Mouse (Mus musculus): Measurements from ENCODE around the gene Gcgr. TPM values are rescaled to one million over a fixed set of nuclear protein-coding genes. Genes with fewer than 3 reads are reported as not detected.
"Not testable (repeated sequence)": the region's sequence is repeated elsewhere in the genome, so short reads cannot be mapped to it uniquely, and the experiment has no call there.

Gene Gcgr
- polyA plus RNA-seq, 1 experiment, result 0.03 TPM

DNA sequence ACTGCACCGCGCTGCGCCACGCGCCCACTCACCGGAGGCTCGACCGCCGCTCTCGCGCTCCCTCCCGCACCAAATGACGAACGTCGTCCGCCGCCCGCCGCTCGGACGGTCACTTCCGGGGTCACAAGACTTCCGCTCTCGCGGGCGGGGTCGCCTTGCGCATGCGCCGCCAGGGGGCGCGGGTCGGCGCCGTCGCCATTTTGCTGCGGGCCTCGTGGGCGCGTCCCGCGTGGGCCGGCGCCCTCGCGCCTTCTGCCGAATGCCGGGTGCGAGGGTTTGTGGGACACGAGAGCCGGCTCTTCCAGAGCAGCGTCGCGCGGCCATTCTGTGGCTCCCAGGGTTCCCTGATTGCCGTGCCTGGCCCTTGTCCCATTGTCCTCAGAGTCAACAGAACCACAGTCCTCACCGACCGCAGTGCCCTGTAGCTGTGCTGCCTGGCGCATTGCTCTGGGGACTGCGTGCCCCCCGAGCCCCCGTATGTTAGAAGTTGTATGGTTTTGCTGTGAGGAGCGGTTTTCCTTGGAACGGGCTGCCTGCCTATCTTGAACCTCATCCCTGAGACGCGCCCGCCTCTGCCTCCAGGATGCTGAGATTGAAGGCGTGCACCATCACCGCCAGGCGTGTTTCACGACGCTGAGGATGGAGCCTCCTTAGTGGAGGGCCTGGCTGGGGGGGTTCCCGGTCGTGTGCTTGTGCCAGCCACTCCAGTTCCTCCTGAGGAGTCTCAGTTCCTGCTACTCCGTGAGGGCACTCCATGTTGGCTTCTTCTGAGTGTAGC is 51.2 kb downstream of the Gcgr start, which contains the start of gene Arhgdia:
Gene Arhgdia (minus strand): TSS at position 135 of the 778 bp plus-strand sequence.
- H3K4me3 ChIP-seq (replicated peaks), result peak within 1 kb of the TSS; percentile 90
- no peak for TF ChIP-seq TAL1 (IDR thresholded peaks at IDR 0.05; ENCODE audit: low read length)
- TF ChIP-seq GATA1 (IDR thresholded peaks at IDR 0.05; ENCODE audit: low read length), result no peak
- H3K36me3 ChIP-seq (ENCODE audit: control insufficient read depth), result peaks cover 61% of the 10 kb centered on the region
- H3K9me3 ChIP-seq (ENCODE audit: control insufficient read depth, low read length), result peaks cover 3% of the 10 kb centered on the region; the same call in 1 of the 2 replicates
- H3K27me3 ChIP-seq (ENCODE audit: control insufficient read depth), result no peaks in the 10 kb centered on the region
- H3K4me1 ChIP-seq (ENCODE audit: control insufficient read depth), result peaks cover 46% of the 10 kb centered on the region

DNA sequence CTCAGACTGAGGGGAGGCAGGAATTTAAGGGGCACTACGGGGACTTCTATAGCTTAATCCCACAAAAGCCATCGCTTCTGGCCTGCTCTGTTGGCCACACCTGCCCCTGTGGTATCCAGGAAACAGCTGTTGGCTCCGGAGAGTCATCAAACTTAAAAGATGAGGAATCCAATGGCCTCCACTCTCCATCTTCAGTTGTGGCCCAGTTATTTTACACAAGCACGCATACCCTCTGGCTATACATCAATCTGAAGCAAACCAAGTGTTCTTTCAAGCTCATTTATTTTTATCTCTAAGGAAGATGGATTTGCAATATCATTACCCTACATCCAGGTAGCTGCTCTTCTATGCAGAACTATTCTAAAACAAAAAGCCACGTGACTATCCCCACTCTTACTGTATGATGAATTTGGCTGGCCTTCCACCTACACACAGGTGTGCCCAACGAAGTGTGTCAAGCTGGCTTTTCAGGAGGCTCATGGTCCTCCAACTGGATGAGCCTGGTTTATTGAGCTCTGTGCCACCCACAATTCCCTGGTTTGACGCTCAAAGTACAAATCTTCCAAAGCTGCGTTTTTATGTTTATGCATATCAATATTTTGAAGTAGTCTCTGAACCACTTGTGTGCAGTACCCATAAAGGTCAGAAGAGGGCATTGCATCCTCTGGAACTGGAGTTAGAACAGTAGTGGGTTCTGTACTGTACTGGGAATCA is 51.9 kb downstream of the Gcgr start:
- Histone ChIP-seq H3K27me3 (ENCODE audit: control insufficient read depth) (no peaks in the 10 kb centered on the region), H3K4me3 (replicated peaks) (peak overlapping the region; percentile 90), H3K36me3 (ENCODE audit: control insufficient read depth) (peaks cover 64% of the 10 kb centered on the region), H3K4me1 (ENCODE audit: control insufficient read depth) (peaks cover 46% of the 10 kb centered on the region), H3K9me3 (ENCODE audit: control insufficient read depth, low read length) (peaks cover 3% of the 10 kb centered on the region; the same call in 1 of the 2 replicates)
- TF ChIP-seq GATA1 (IDR thresholded peaks at IDR 0.05; ENCODE audit: low read length) (no peak), TAL1 (IDR thresholded peaks at IDR 0.05; ENCODE audit: low read length) (no peak)

DNA sequence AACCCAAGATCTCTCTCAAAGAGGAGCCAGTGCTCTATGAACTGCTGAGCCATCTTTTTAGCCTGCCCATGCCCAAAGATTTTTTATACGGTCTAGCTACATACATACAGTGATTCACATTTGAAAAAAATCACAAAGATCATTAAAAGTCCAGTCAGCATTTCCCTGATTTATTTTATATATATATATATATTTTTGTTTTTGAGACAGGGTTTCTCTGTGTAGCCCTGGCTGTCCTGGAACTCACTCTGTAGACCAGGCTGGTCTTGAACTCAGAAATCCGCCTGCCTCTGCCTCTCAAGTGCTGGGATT is 52.4 kb downstream of the Gcgr start:
- peaks cover 45% of the 10 kb centered on the region for H3K4me1 ChIP-seq (ENCODE audit: control insufficient read depth)
- not testable (repeated sequence) for H3K9me3 ChIP-seq (ENCODE audit: control insufficient read depth, low read length); H3K4me3 ChIP-seq (replicated peaks); H3K27me3 ChIP-seq (ENCODE audit: control insufficient read depth)
- H3K36me3 ChIP-seq (ENCODE audit: control insufficient read depth), result peaks cover 64% of the 10 kb centered on the region

DNA sequence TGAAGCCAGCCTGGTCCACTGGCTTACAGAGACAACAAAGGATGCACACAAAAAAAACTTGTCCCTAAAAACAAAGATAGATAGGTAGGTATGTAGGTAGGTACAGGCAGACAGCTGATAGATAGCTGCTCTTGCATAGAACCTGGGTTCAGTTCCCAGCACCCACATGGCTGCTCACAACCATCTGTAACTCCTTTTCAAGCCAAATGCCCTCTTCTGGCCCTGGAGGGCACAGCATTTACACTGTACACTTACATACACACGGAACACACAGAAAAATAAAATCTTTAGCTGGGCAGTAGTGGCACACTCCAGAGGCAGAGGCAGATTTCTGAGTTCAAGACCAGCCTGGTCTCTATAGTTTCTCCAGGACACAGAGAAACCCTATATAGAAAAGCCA is 53.4 kb downstream of the Gcgr start:
- H3K4me3 ChIP-seq (replicated peaks), result no peak overlapping the region
- peaks cover 40% of the 10 kb centered on the region for H3K4me1 ChIP-seq (ENCODE audit: control insufficient read depth)
- peaks cover 3% of the 10 kb centered on the region; the same call in 1 of the 2 replicates for H3K9me3 ChIP-seq (ENCODE audit: control insufficient read depth, low read length)
- H3K36me3 ChIP-seq (ENCODE audit: control insufficient read depth), result peaks cover 64% of the 10 kb centered on the region
- TF ChIP-seq GATA1 (IDR thresholded peaks at IDR 0.05; ENCODE audit: low read length), result no peak
- no peak for TF ChIP-seq TAL1 (IDR thresholded peaks at IDR 0.05; ENCODE audit: low read length)
- no peaks in the 10 kb centered on the region for H3K27me3 ChIP-seq (ENCODE audit: control insufficient read depth)

DNA sequence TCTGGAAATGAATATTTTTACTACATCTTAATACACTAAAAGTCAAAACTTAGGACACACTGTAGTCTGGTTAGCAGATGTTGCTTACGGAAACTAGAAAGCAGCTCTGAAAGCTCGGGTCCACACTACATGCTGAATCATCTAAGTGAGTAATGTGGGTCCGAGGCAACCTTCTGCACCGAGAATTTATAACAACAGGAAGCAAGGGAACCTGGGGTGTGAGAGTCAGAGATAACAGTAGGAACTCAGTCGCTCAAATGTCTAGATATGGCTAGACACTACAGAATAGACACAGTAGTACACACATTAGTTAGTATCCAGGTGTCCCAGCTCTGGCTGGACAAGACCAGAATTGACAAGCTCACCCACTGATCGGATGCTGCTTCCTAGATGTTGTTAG is 58.0 kb downstream of the Gcgr start:
- peaks cover 30% of the 10 kb centered on the region for H3K4me1 ChIP-seq (ENCODE audit: control insufficient read depth)
- H3K27me3 ChIP-seq (ENCODE audit: control insufficient read depth), result no peaks in the 10 kb centered on the region
- peaks cover 3% of the 10 kb centered on the region; the same call in 1 of the 2 replicates for H3K9me3 ChIP-seq (ENCODE audit: control insufficient read depth, low read length)
- H3K4me3 ChIP-seq (replicated peaks), result no peak overlapping the region
- peaks cover 94% of the 10 kb centered on the region for H3K36me3 ChIP-seq (ENCODE audit: control insufficient read depth)
- TF ChIP-seq TAL1 (IDR thresholded peaks at IDR 0.05; ENCODE audit: low read length) (no peak), GATA1 (IDR thresholded peaks at IDR 0.05; ENCODE audit: low read length) (no peak)

Other genes with a start within 250 kb of the Gcgr start
- gene Actg1, start 182.2 kb upstream of the Gcgr start, polyA plus RNA-seq (2012), result 9.0 TPM in 2 replicates
- not detected in 2 replicates for gene Fscn2, start 169.2 kb upstream of the Gcgr start, polyA plus RNA-seq (2012)
- 1.2 and 2.2 TPM in 2 replicates for gene Faap100, start 151.9 kb upstream of the Gcgr start, polyA plus RNA-seq (2012)
- 8.8 and 9.3 TPM in 2 replicates for gene Nploc4, start 93.0 kb upstream of the Gcgr start, polyA plus RNA-seq (2012)
- gene Tspan10, start 88.1 kb upstream of the Gcgr start, polyA plus RNA-seq (2012), result not detected in 2 replicates
- gene Pde6g, start 77.2 kb upstream of the Gcgr start, polyA plus RNA-seq (2012), result not detected in 2 replicates
- gene Oxld1, start 72.6 kb upstream of the Gcgr start, polyA plus RNA-seq (2012), result 0.41 and 0.65 TPM in 2 replicates
- gene Ccdc137, start 72.6 kb upstream of the Gcgr start, polyA plus RNA-seq (2012), result 0.75 and 1.4 TPM in 2 replicates
- gene Arl16, start 63.1 kb upstream of the Gcgr start, polyA plus RNA-seq (2012), result 2.6 and 4.9 TPM in 2 replicates
- 14.6 and 16.8 TPM in 2 replicates for gene Mrpl12, start 46.1 kb upstream of the Gcgr start, polyA plus RNA-seq (2012)
- 5.5 and 6.6 TPM in 2 replicates for gene Slc25a10, start 38.9 kb upstream of the Gcgr start, polyA plus RNA-seq (2012)
- 4.1 and 5.7 TPM in 2 replicates for gene Mcrip1, start 19.0 kb downstream of the Gcgr start, polyA plus RNA-seq (2012)
- gene Ppp1r27, start 20.4 kb downstream of the Gcgr start, polyA plus RNA-seq (2012), result 0.05 TPM in 1 of 2 replicates, not detected in the other
- 23.2 and 24.6 TPM in 2 replicates for gene P4hb, start 42.6 kb downstream of the Gcgr start, polyA plus RNA-seq (2012)
- gene Arhgdia, start 50.9 kb downstream of the Gcgr start, polyA plus RNA-seq (2012), result 52.3 and 59.5 TPM in 2 replicates
- 56.7 and 59.1 TPM in 2 replicates for gene Alyref, start 67.7 kb downstream of the Gcgr start, polyA plus RNA-seq (2012)
- 12.9 and 19.1 TPM in 2 replicates for gene Anapc11, start 67.7 kb downstream of the Gcgr start, polyA plus RNA-seq (2012)
- 0.46 TPM in 1 of 2 replicates, not detected in the other for gene Npb, start 77.8 kb downstream of the Gcgr start, polyA plus RNA-seq (2012)
- gene Pcyt2, start 87.2 kb downstream of the Gcgr start, polyA plus RNA-seq (2012), result 9.6 and 12.2 TPM in 2 replicates
- gene Sirt7, start 94.5 kb downstream of the Gcgr start, polyA plus RNA-seq (2012), result 19.3 and 22.9 TPM in 2 replicates
- 18.3 and 20.4 TPM in 2 replicates for gene Mafg, start 102.9 kb downstream of the Gcgr start, polyA plus RNA-seq (2012)
- gene Pycr1, start 113.1 kb downstream of the Gcgr start, polyA plus RNA-seq (2012), result 0.03 and 0.06 TPM in 2 replicates
- gene Myadml2, start 117.5 kb downstream of the Gcgr start, polyA plus RNA-seq (2012), result not detected in 2 replicates
- gene Notum, start 130.5 kb downstream of the Gcgr start, polyA plus RNA-seq (2012), result 0.02 TPM in 1 of 2 replicates, not detected in the other
- gene Aspscr1, start 142.3 kb downstream of the Gcgr start, polyA plus RNA-seq (2012), result 50.9 and 60.7 TPM in 2 replicates
- 5.2 and 14.7 TPM in 2 replicates for gene Cenpx, start 183.0 kb downstream of the Gcgr start, polyA plus RNA-seq (2012)
- gene Lrrc45, start 183.2 kb downstream of the Gcgr start, polyA plus RNA-seq (2012), result 1.4 and 1.5 TPM in 2 replicates
- 0.08 and 0.41 TPM in 2 replicates for gene Rac3, start 190.8 kb downstream of the Gcgr start, polyA plus RNA-seq (2012)
- gene Dcxr, start 196.6 kb downstream of the Gcgr start, polyA plus RNA-seq (2012), result 0.66 and 1.3 TPM in 2 replicates
- gene Cbr2, start 201.4 kb downstream of the Gcgr start, polyA plus RNA-seq (2012), result not detected in 2 replicates
- gene Hmga1b, start 232.1 kb downstream of the Gcgr start, polyA plus RNA-seq (2012), result 20.5 and 21.4 TPM in 2 replicates

All from erythroblast, embryonic 14.5 days (primary cell).